Mouse (Mus musculus) hindbrain, embryonic 11.5 days (tissue): ENCODE data around the gene Gm12184. TPM values are rescaled to one million over a fixed set of nuclear protein-coding genes. Genes with fewer than 3 reads are reported as not detected.

Source experiments
- ATAC-seq: fragments of 200-750 bp; cut with Nextera tagmentation; 2 replicates; pipeline ENCODE4 v1.8.0; 2017; ENCODE audit warnings: mild to moderate bottlenecking, moderate TSS enrichment, moderate library complexity; ENCODE audit not compliant: low FRiP score
- DNase-seq: peaks from one replicate; pipeline ENCODE4 v3.0.0-alpha.2; 2015; ENCODE audit warnings: low spot score
- H3K27ac ChIP-seq: fragments of 300-500 bp; sonication (generic); 2 replicates; pipeline ENCODE4 v1.5.1; 2014; ENCODE audit warnings: mild to moderate bottlenecking, low read depth, low read length
- H3K27me3 ChIP-seq: fragments of 300-500 bp; sonication (generic); 2 replicates; pipeline ENCODE4 v1.6.1; 2014; ENCODE audit warnings: mild to moderate bottlenecking, low read length, moderate library complexity, mixed read lengths; ENCODE audit not compliant: control insufficient read depth, insufficient read depth
- H3K36me3 ChIP-seq: fragments of 300-500 bp; sonication (generic); 2 replicates; pipeline ENCODE4 v1.6.1; 2014; ENCODE audit warnings: mild to moderate bottlenecking, low read length, moderate library complexity, mixed read lengths; ENCODE audit not compliant: control insufficient read depth, insufficient read depth
- H3K4me1 ChIP-seq: fragments of 300-500 bp; sonication (generic); replicated peaks from 2 replicates; pipeline ENCODE4 v1.6.1; 2014; ENCODE audit warnings: low read length, mixed read lengths; ENCODE audit not compliant: control insufficient read depth, insufficient read depth
- H3K4me2 ChIP-seq: fragments of 300-500 bp; sonication (generic); replicated peaks from 2 replicates; pipeline ENCODE4 v1.6.1; 2014; ENCODE audit warnings: mild to moderate bottlenecking, low read depth, low read length
- H3K4me3 ChIP-seq: fragments of 300-500 bp; sonication (generic); 2 replicates; pipeline ENCODE4 v1.5.1; 2014; ENCODE audit warnings: low read depth, low read length
- H3K9ac ChIP-seq: fragments of 300-500 bp; sonication (generic); 2 replicates; pipeline ENCODE4 v1.6.1; 2014; ENCODE audit warnings: low read depth, low read length
- H3K9me3 ChIP-seq: fragments of 300-500 bp; sonication (generic); 2 replicates; pipeline ENCODE4 v1.6.1; 2016; ENCODE audit warnings: low read length; ENCODE audit not compliant: control insufficient read depth
- WGBS: fragments of 180-500 bp; shearing (Covaris S2); extraction: QIAGEN DNeasy Blood & Tissue Kit; methylation state at CpG from one replicate; pipeline ENCODE4 v1.1.7; 2014; 5-methylcytosine and 5-hydroxymethylcytosine counted together
- polyA plus RNA-seq: library from polyadenylated mRNA; unstranded; fragments of >200 nt; fragmentation: Nextera tagmentation; extraction: Ambion mirVana; gene quantifications from 2 replicates; pipeline ENCODE4 v1.2.1, GENCODE M21; 2014

Gene Gm12184
- polyA plus RNA-seq, 1 experiment from 2014 or later: 5.8 TPM

DNA sequence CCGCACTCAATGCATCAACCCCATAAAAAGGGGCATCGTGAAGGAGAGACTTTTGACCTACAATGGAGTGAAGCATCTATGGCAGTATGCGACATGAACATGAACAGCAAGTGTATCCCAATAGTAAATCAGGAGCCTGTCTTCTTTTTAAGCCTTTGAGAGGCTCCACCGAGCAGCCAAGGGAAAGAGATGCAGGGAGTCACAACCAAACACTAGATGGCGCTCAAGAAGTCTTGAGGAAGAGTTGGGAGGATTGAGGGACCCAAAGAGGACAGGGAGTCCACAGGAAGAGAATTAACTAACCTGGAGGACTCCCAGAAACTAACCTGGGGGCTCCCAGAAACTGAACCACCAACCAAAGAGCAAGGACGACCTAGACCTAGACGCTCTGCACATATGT is 47.0 kb downstream of the Gm12184 start:
- ATAC-seq: no peak
- DNase-seq: peak; percentile 58
- H3K4me2 ChIP-seq: no peak overlapping the region
- no peak overlapping the region for H3K27ac ChIP-seq
- H3K9ac ChIP-seq: no peak overlapping the region
- H3K4me1 ChIP-seq: no peaks in the 10 kb centered on the region
- H3K4me3 ChIP-seq: no peak overlapping the region
- H3K27me3 ChIP-seq: no peaks in the 10 kb centered on the region
- 41% methylated on average over 7 of the region's 7 CpGs for WGBS
- H3K36me3 ChIP-seq: no peaks in the 10 kb centered on the region
- H3K9me3 ChIP-seq: no peaks in the 10 kb centered on the region

DNA sequence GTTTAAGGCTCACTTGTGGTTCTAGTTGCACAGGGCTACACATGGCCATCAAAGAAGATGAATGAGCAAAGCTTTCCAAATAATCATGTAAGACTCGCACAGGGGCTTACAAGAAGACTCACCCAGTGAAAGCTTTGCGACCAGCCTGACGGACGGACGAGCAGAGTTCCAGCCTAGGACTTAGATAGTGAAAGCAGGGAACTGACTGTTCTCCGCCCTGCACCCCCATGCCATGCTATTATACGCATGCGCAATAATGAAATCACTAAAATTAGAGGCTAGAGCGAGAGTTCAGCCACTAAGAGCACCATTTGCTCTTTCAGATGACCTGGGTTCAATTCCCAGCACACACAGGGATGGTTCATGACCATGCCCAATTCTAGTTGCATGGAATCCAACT is 49.2 kb downstream of the Gm12184 start:
- Histone ChIP-seq H3K4me2 (no peak overlapping the region), H3K4me1 (no peaks in the 10 kb centered on the region), H3K27me3 (no peaks in the 10 kb centered on the region), H3K27ac (no peak overlapping the region), H3K9ac (no peak overlapping the region), H3K4me3 (no peak overlapping the region), H3K9me3 (no peaks in the 10 kb centered on the region), H3K36me3 (no peaks in the 10 kb centered on the region)
- DNase-seq (no peak), ATAC-seq (no peak)
- 89% methylated on average over 9 of the region's 9 CpGs for WGBS

DNA sequence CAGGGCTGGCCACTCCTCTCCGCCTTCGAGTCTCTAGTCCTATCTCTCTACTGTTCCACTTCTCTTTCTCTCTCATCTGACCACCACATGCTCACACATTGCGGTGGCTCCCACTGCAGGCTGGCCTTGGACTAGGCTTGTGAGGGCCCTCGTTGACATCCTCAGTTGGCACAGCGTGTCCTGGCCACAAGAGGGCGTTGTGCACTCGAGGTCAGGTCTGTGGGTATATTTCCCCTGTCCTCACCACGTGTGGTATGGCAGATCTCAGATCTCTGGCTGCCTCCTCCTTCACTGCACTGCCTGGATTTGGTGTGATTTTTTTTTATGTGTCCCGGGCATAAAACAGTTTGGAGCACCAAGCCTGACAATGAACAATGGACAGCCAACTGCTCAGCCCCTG is 49.8 kb downstream of the Gm12184 start:
- H3K36me3 ChIP-seq: no peaks in the 10 kb centered on the region
- no peaks in the 10 kb centered on the region for H3K9me3 ChIP-seq
- ATAC-seq: no peak
- H3K27me3 ChIP-seq: no peaks in the 10 kb centered on the region
- no peaks in the 10 kb centered on the region for H3K4me1 ChIP-seq
- H3K9ac ChIP-seq: no peak overlapping the region
- H3K4me2 ChIP-seq: no peak overlapping the region
- no peak overlapping the region for H3K27ac ChIP-seq
- WGBS: 44% methylated on average over 9 of the region's 9 CpGs
- H3K4me3 ChIP-seq: no peak overlapping the region
- DNase-seq: no peak

DNA sequence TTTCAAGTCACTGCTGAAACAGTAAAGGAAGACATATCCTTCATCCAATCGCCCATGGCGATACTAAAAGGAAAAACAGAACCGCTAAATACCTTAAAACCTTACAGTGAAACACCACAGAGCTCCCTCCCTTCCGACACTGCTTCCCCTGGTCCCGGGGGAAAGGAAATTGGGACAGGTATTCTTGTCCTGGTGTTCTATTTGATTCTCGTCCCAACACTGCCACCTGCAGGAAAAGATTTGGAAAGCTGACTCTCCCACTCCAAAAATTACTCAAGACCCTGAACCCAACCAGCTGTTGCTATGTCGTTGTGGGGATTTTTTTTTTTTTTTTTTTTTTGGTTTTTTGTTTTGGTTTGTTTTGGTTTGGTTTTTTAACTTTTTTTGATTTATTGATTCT is 51.0 kb downstream of the Gm12184 start:
- WGBS: 4% methylated on average over 7 of the region's 7 CpGs
- no peaks in the 10 kb centered on the region for H3K36me3 ChIP-seq
- no peaks in the 10 kb centered on the region for H3K9me3 ChIP-seq
- no peak overlapping the region for H3K4me3 ChIP-seq
- H3K4me1 ChIP-seq: no peaks in the 10 kb centered on the region
- no peak overlapping the region for H3K27ac ChIP-seq
- peak; percentile 78 for DNase-seq
- no peaks in the 10 kb centered on the region for H3K27me3 ChIP-seq
- no peak overlapping the region for H3K9ac ChIP-seq
- peak; percentile 36; the same call in 1 of the 2 replicates for ATAC-seq
- no peak overlapping the region for H3K4me2 ChIP-seq

Other genes with a start within 250 kb of the Gm12184 start
- 654 and 661 TPM in 2 replicates for gene Rack1, start 26.3 kb downstream of the Gm12184 start, polyA plus RNA-seq
- 4.2 and 4.5 TPM in 2 replicates for gene Trim41, start 9.3 kb downstream of the Gm12184 start, polyA plus RNA-seq
- gene Trim7, start 515 bp downstream of the Gm12184 start, polyA plus RNA-seq: 0.56 and 0.77 TPM in 2 replicates
- 1.5 and 2.1 TPM in 2 replicates for gene Irgm1, start 45.0 kb upstream of the Gm12184 start, polyA plus RNA-seq
- 0.14 and 0.26 TPM in 2 replicates for gene Gm5431, start 75.6 kb upstream of the Gm12184 start, polyA plus RNA-seq
- 1.8 and 2.3 TPM in 2 replicates for gene Psme2b, start 119.5 kb upstream of the Gm12184 start, polyA plus RNA-seq
- 0.14 TPM in 1 of 2 replicates, not detected in the other for gene Olfr56, start 152.2 kb upstream of the Gm12184 start, polyA plus RNA-seq
- 0.17 and 0.54 TPM in 2 replicates for gene 9930111J21Rik1, start 152.7 kb upstream of the Gm12184 start, polyA plus RNA-seq
- not detected in 2 replicates for gene Gm12185, start 165.6 kb upstream of the Gm12184 start, polyA plus RNA-seq
- not detected in 2 replicates for gene Tgtp1, start 167.5 kb upstream of the Gm12184 start, polyA plus RNA-seq
- 0.11 and 0.42 TPM in 2 replicates for gene 9930111J21Rik2, start 224.6 kb upstream of the Gm12184 start, polyA plus RNA-seq
- not detected in 2 replicates for gene Tgtp2, start 237.6 kb upstream of the Gm12184 start, polyA plus RNA-seq
- gene Ifi47, start 249.9 kb upstream of the Gm12184 start, polyA plus RNA-seq: 0.20 and 0.71 TPM in 2 replicates